Mouse (Mus musculus): ENCODE results near the gene Polg2.

Polg2 gene

GRCm38 (mm10) chr11:106723611-106724125 is 55.7 kb downstream of the Polg2 start:
- DNase-seq = no peak

- no peak for DNase-seq
Measured at GRCm38 (mm10) chr11:106722831-106723361, 56.4 kb downstream of the Polg2 start.

GRCm38 (mm10) chr11:106720379-106720778 is 59.0 kb downstream of the Polg2 start:
- DNase-seq = no peak
